Mouse (Mus musculus) heart, embryonic 14.5 days (tissue): ENCODE data around the gene Vipas39. TPM values are rescaled to one million over a fixed set of nuclear protein-coding genes. Genes with fewer than 3 reads are reported as not detected.

ENCODE experiments used
- ATAC-seq: fragments of 200-750 bp; cut with Nextera tagmentation; 2 replicates; pipeline ENCODE4 v1.8.0; 2017; ENCODE audit warnings: low read depth, moderate TSS enrichment; ENCODE audit not compliant: insufficient number of reproducible peaks, insufficient read depth, low FRiP score
- H3K27ac ChIP-seq, 2 experiments: fragments of 200-500 bp in 1 of 2; fragments of 300-500 bp in 1 of 2; sonication (generic) in 1 of 2; replicated peaks in 1 of 2; 2 replicates each; pipeline ENCODE4 v1.5.1; 2012 to 2014; ENCODE audit warnings: low read depth in 2 of 2, low read length in 2 of 2, control low read depth in 1 of 2, mild to moderate bottlenecking in 1 of 2, mixed read lengths in 1 of 2; ENCODE audit not compliant: control insufficient read depth in 1 of 2, insufficient read depth in 1 of 2
- H3K27me3 ChIP-seq: fragments of 300-500 bp; sonication (generic); 2 replicates; pipeline ENCODE4 v1.6.1; 2014; ENCODE audit warnings: mild to moderate bottlenecking, low read length, control low read depth; ENCODE audit not compliant: control insufficient read depth, insufficient read depth
- H3K36me3 ChIP-seq: fragments of 300-500 bp; sonication (generic); 2 replicates; pipeline ENCODE4 v1.6.1; 2014; ENCODE audit warnings: mild to moderate bottlenecking, control low read depth, low read length, mixed read lengths; ENCODE audit not compliant: control insufficient read depth, insufficient read depth
- H3K4me1 ChIP-seq, 2 experiments: fragments of 200-500 bp in 1 of 2; fragments of 300-500 bp in 1 of 2; sonication (generic) in 1 of 2; 2 replicates each; pipeline ENCODE4 v1.6.1; 2012 to 2014; ENCODE audit warnings: low read length in 2 of 2, control low read depth in 1 of 2, mixed read lengths in 1 of 2; ENCODE audit not compliant: control insufficient read depth in 2 of 2, insufficient read depth in 2 of 2
- H3K4me2 ChIP-seq: fragments of 300-500 bp; sonication (generic); 2 replicates; pipeline ENCODE4 v1.6.1; 2014; ENCODE audit warnings: mild to moderate bottlenecking, low read length
- H3K4me3 ChIP-seq, 2 experiments: fragments of 200-500 bp in 1 of 2; fragments of 300-500 bp in 1 of 2; sonication (generic) in 1 of 2; 2 replicates each; pipeline ENCODE4 v1.5.1; 2012 to 2014; ENCODE audit warnings: low read length in 2 of 2, mild to moderate bottlenecking in 2 of 2, control low read depth in 1 of 2, low read depth in 1 of 2, moderate library complexity in 1 of 2; ENCODE audit not compliant: control insufficient read depth in 1 of 2, insufficient read depth in 1 of 2
- H3K9ac ChIP-seq: fragments of 300-500 bp; sonication (generic); 2 replicates; pipeline ENCODE4 v1.6.1; 2014; ENCODE audit warnings: mild to moderate bottlenecking, low read length
- H3K9me3 ChIP-seq: fragments of 300-500 bp; sonication (generic); 2 replicates; pipeline ENCODE4 v1.6.1; 2016; ENCODE audit warnings: low read length, control low read depth; ENCODE audit not compliant: control insufficient read depth
- WGBS: fragments of 180-500 bp; shearing (Covaris S2); extraction: QIAGEN DNeasy Blood & Tissue Kit; methylation state at CpG from one replicate; pipeline ENCODE4 v1.1.7; 2014; 5-methylcytosine and 5-hydroxymethylcytosine counted together
- polyA plus RNA-seq: library from polyadenylated mRNA; unstranded; fragments of >200 nt; fragmentation: Nextera tagmentation; extraction: Ambion mirVana; gene quantifications from 2 replicates; pipeline ENCODE4 v1.2.1, GENCODE M21; 2014

The Vipas39 gene
- polyA plus RNA-seq, 1 experiment from 2014 or later: 39.2 TPM

GRCm38 (mm10) chr12:87299037-87299656 is 33.1 kb upstream of the Vipas39 start:
- Histone ChIP-seq H3K27me3 (no peaks in the 10 kb centered on the region; the same call in 1 of the 2 replicates), H3K4me3 (peak overlapping the region; percentile 55 to 80), H3K9me3 (no peaks in the 10 kb centered on the region), H3K36me3 (no peaks in the 10 kb centered on the region), H3K27ac (no peak overlapping the region), H3K9ac (peak overlapping the region; percentile 78), H3K4me1 (peaks cover 5 to 7% of the 10 kb centered on the region in 2 experiments; a peak in 2 of 4 replicates), H3K4me2 (peak overlapping the region; percentile 98)
- ATAC-seq: no peak; the same call in 1 of the 2 replicates
- 9% methylated on average over 29 of the region's 29 CpGs for WGBS

GRCm38 (mm10) chr12:87293934-87294333 is 27.9 kb upstream of the Vipas39 start:
- no peak overlapping the region for H3K27ac ChIP-seq
- no peaks in the 10 kb centered on the region for H3K9me3 ChIP-seq
- no peaks in the 10 kb centered on the region for H3K27me3 ChIP-seq
- H3K4me1 ChIP-seq: no peaks in the 10 kb centered on the region
- no peak for ATAC-seq
- H3K9ac ChIP-seq: no peak overlapping the region
- WGBS: 59% methylated on average over 6 of the region's 6 CpGs
- no peak overlapping the region for H3K4me2 ChIP-seq
- H3K36me3 ChIP-seq: no peaks in the 10 kb centered on the region
- no peak overlapping the region for H3K4me3 ChIP-seq

GRCm38 (mm10) chr12:87289100-87289499 is 23.0 kb upstream of the Vipas39 start:
- H3K9ac ChIP-seq: no peak overlapping the region
- no peak overlapping the region for H3K4me3 ChIP-seq
- H3K4me1 ChIP-seq: no peaks in the 10 kb centered on the region
- ATAC-seq: no peak
- H3K27ac ChIP-seq: no peak overlapping the region
- H3K4me2 ChIP-seq: no peak overlapping the region
- H3K36me3 ChIP-seq: no peaks in the 10 kb centered on the region
- WGBS: 93% methylated on average over 5 of the region's 5 CpGs
- no peaks in the 10 kb centered on the region for H3K27me3 ChIP-seq
- H3K9me3 ChIP-seq: no peaks in the 10 kb centered on the region

- Histone ChIP-seq H3K9me3 (no peaks in the 10 kb centered on the region), H3K27ac (no peak overlapping the region), H3K27me3 (no peaks in the 10 kb centered on the region), H3K4me3 (no peak overlapping the region), H3K4me2 (no peak overlapping the region), H3K9ac (no peak overlapping the region), H3K4me1 (peaks cover 4 to 7% of the 10 kb centered on the region in 2 experiments; a peak in 3 of 4 replicates), H3K36me3 (no peaks in the 10 kb centered on the region)
- ATAC-seq: no peak
- WGBS: 86% methylated on average over 5 of the region's 5 CpGs
Observed at GRCm38 (mm10) chr12:87284726-87285125, 18.7 kb upstream of the Vipas39 start.

GRCm38 (mm10) chr12:87284268-87284667 is 18.2 kb upstream of the Vipas39 start:
- H3K4me2 ChIP-seq: no peak overlapping the region

GRCm38 (mm10) chr12:87283706-87284105 is 17.6 kb upstream of the Vipas39 start:
- Histone ChIP-seq H3K4me3 (no peak overlapping the region), H3K36me3 (no peaks in the 10 kb centered on the region), H3K9ac (no peak overlapping the region), H3K4me2 (no peak overlapping the region), H3K27me3 (no peaks in the 10 kb centered on the region), H3K4me1 (peaks cover 13 to 17% of the 10 kb centered on the region in 2 experiments), H3K9me3 (no peaks in the 10 kb centered on the region), H3K27ac (no peak overlapping the region)
- no peak for ATAC-seq
- 73% methylated on average over 7 of the region's 7 CpGs for WGBS

More at GRCm38 (mm10) chr12:87284268-87284667, 18.2 kb upstream of the Vipas39 start:
- Histone ChIP-seq H3K9ac (no peak overlapping the region), H3K4me1 (peaks cover 8 to 12% of the 10 kb centered on the region in 2 experiments), H3K9me3 (no peaks in the 10 kb centered on the region), H3K27ac (no peak overlapping the region), H3K36me3 (no peaks in the 10 kb centered on the region), H3K4me3 (no peak overlapping the region), H3K27me3 (no peaks in the 10 kb centered on the region)
- no peak for ATAC-seq
- 72% methylated on average over 4 of the region's 4 CpGs for WGBS

- peaks cover 15 to 25% of the 10 kb centered on the region in 2 experiments for H3K4me1 ChIP-seq
- no peak for ATAC-seq
- H3K9ac ChIP-seq: no peak overlapping the region
- no peak overlapping the region for H3K4me3 ChIP-seq
- H3K9me3 ChIP-seq: no peaks in the 10 kb centered on the region
- no peak overlapping the region for H3K27ac ChIP-seq
- H3K4me2 ChIP-seq: no peak overlapping the region
- H3K27me3 ChIP-seq: no peaks in the 10 kb centered on the region
- no peaks in the 10 kb centered on the region for H3K36me3 ChIP-seq
- over 99% methylated on average over 4 of the region's 4 CpGs for WGBS
Observed at GRCm38 (mm10) chr12:87282743-87283142, 16.7 kb upstream of the Vipas39 start.

GRCm38 (mm10) chr12:87281766-87282165 is 15.7 kb upstream of the Vipas39 start:
- no peak overlapping the region for H3K4me2 ChIP-seq
- ATAC-seq: no peak
- H3K4me1 ChIP-seq: peaks cover 15 to 29% of the 10 kb centered on the region in 2 experiments
- H3K4me3 ChIP-seq: no peak overlapping the region
- no peaks in the 10 kb centered on the region for H3K36me3 ChIP-seq
- H3K27ac ChIP-seq: no peak overlapping the region
- H3K9me3 ChIP-seq: no peaks in the 10 kb centered on the region
- WGBS: 50% methylated on average over 1 of the region's 1 CpGs
- H3K9ac ChIP-seq: no peak overlapping the region
- no peaks in the 10 kb centered on the region for H3K27me3 ChIP-seq
